Mouse (Mus musculus) thymus, postnatal 25 days (tissue): ENCODE measurements around the gene Slc17a4.

Experiments
- DNase-seq: peaks from one replicate; pipeline ENCODE4 v3.0.0; 2022

Gene Slc17a4

GRCm38 (mm10) chr13:23889011-23889605, 25.7 kb downstream of the Slc17a4 start:
- no peak for DNase-seq

GRCm38 (mm10) chr13:23887026-23887725, 27.6 kb downstream of the Slc17a4 start:
- no peak for DNase-seq

GRCm38 (mm10) chr13:23885540-23885939, 29.3 kb downstream of the Slc17a4 start:
- peak; percentile 41 for DNase-seq

GRCm38 (mm10) chr13:23879636-23880035, 35.2 kb downstream of the Slc17a4 start:
- DNase-seq: no peak

- no peak for DNase-seq
Measured at GRCm38 (mm10) chr13:23879106-23879505, 35.7 kb downstream of the Slc17a4 start.

GRCm38 (mm10) chr13:23873141-23873540, 41.7 kb downstream of the Slc17a4 start:
- DNase-seq: no peak

GRCm38 (mm10) chr13:23869996-23870395, 44.8 kb downstream of the Slc17a4 start:
- DNase-seq: no peak

- no peak for DNase-seq
Measured at GRCm38 (mm10) chr13:23868790-23869533, 45.8 kb downstream of the Slc17a4 start.

- DNase-seq: no peak
Measured at GRCm38 (mm10) chr13:23867405-23867804, 47.4 kb downstream of the Slc17a4 start, which contains the start of gene Slc17a1. Gene Slc17a1, plus strand, starts transcription at chr13:23867750.

- DNase-seq: no peak
Measured at GRCm38 (mm10) chr13:23867000-23867399, 47.8 kb downstream of the Slc17a4 start.

GRCm38 (mm10) chr13:23866086-23866710, 48.6 kb downstream of the Slc17a4 start:
- DNase-seq: no peak

- no peak for DNase-seq
Measured at GRCm38 (mm10) chr13:23864711-23865110, 50.1 kb downstream of the Slc17a4 start.

GRCm38 (mm10) chr13:23861815-23862214, 53.0 kb downstream of the Slc17a4 start:
- DNase-seq: no peak

- no peak for DNase-seq
Measured at GRCm38 (mm10) chr13:23856401-23856800, 58.4 kb downstream of the Slc17a4 start.

- no peak for DNase-seq
Measured at GRCm38 (mm10) chr13:23849299-23849698, 65.5 kb downstream of the Slc17a4 start.
